Mouse (Mus musculus): ENCODE results near the gene Inka1. TPM values are rescaled to one million over a fixed set of nuclear protein-coding genes. Genes with fewer than 3 reads are reported as not detected.

Gene Inka1
- polyA plus RNA-seq, 1 experiment from 2014 or later: 97.7 TPM

- H3K4me3 ChIP-seq: peak overlapping the region; percentile 73
- H3K9me3 ChIP-seq: no peaks in the 10 kb centered on the region
- under 1% methylated on average over 50 of the region's 50 CpGs for WGBS
- peak overlapping the region; percentile 69 for H3K4me2 ChIP-seq
- peak overlapping the region; percentile 95 for H3K27ac ChIP-seq
- ATAC-seq (ENCODE audit: insufficient number of reproducible peaks, low FRiP score, low TSS enrichment, low read depth): peak; percentile 35; the same call in 1 of the 2 replicates
- peaks cover 25% of the 10 kb centered on the region for H3K4me1 ChIP-seq
- H3K9ac ChIP-seq: peak overlapping the region; percentile 92
- 0 out of 2 replicates have a peak, but pooled peaks cover under 1% of the 10 kb centered on the region for H3K36me3 ChIP-seq
- no peaks in the 10 kb centered on the region for H3K27me3 ChIP-seq
Measured at GRCm38 (mm10) chr9:108002778-108003530, 17.3 kb upstream of the Inka1 start.

GRCm38 (mm10) chr9:108001922-108002770 lies 16.5 kb upstream of the Inka1 start, which contains the start of gene Ip6k1:
TSS of gene Ip6k1 (plus strand) at chr9:108002501.
- Histone ChIP-seq H3K9me3 (no peaks in the 10 kb centered on the region), H3K27me3 (no peaks in the 10 kb centered on the region), H3K27ac (peak within 1 kb of the TSS; percentile 95), H3K36me3 (no peaks in the 10 kb centered on the region), H3K4me3 (peak within 1 kb of the TSS; percentile 73), H3K9ac (peak within 1 kb of the TSS; percentile 92), H3K4me2 (peak within 1 kb of the TSS; percentile 69), H3K4me1 (peaks cover 25% of the 10 kb centered on the region)
- under 1% methylated on average over 51 of the region's 51 CpGs for WGBS
- peak; percentile 100 for ATAC-seq (ENCODE audit: insufficient number of reproducible peaks, low FRiP score, low TSS enrichment, low read depth)

GRCm38 (mm10) chr9:107996049-107996448 lies 10.4 kb upstream of the Inka1 start, which contains the start of gene Gm20662:
TSS of gene Gm20662 (plus strand) at chr9:107996349.
- H3K27ac ChIP-seq: no peak within 1 kb of the TSS
- WGBS: 87% methylated on average over 5 of the region's 5 CpGs
- no peaks in the 10 kb centered on the region for H3K27me3 ChIP-seq
- 0 out of 2 replicates have a peak, but pooled peaks cover 5% of the 10 kb centered on the region for H3K4me1 ChIP-seq
- no peak within 1 kb of the TSS for H3K4me3 ChIP-seq
- H3K9ac ChIP-seq: no peak within 1 kb of the TSS
- no peak for ATAC-seq (ENCODE audit: insufficient number of reproducible peaks, low FRiP score, low TSS enrichment, low read depth)
- H3K9me3 ChIP-seq: no peaks in the 10 kb centered on the region
- H3K4me2 ChIP-seq: no peak within 1 kb of the TSS
- H3K36me3 ChIP-seq: no peaks in the 10 kb centered on the region

- no peak overlapping the region for H3K4me2 ChIP-seq
- 0 out of 2 replicates have a peak, but pooled peaks cover 5% of the 10 kb centered on the region for H3K4me1 ChIP-seq
- no peaks in the 10 kb centered on the region for H3K36me3 ChIP-seq
- no peak overlapping the region for H3K4me3 ChIP-seq
- WGBS: 91% methylated on average over 21 of the region's 21 CpGs
- no peak overlapping the region for H3K27ac ChIP-seq
- no peak overlapping the region for H3K9ac ChIP-seq
- no peaks in the 10 kb centered on the region for H3K9me3 ChIP-seq
- ATAC-seq (ENCODE audit: insufficient number of reproducible peaks, low FRiP score, low TSS enrichment, low read depth): no peak
- no peaks in the 10 kb centered on the region for H3K27me3 ChIP-seq
Measured at GRCm38 (mm10) chr9:107995513-107995912, 9.8 kb upstream of the Inka1 start.

GRCm38 (mm10) chr9:107994464-107994863 lies 8.8 kb upstream of the Inka1 start:
- Histone ChIP-seq H3K27ac (no peak overlapping the region), H3K4me1 (0 out of 2 replicates have a peak, but pooled peaks cover 5% of the 10 kb centered on the region), H3K4me2 (no peak overlapping the region), H3K9ac (0 out of 2 replicates have a peak overlapping the region, but pooled peaks have one; percentile 15), H3K4me3 (no peak overlapping the region), H3K36me3 (no peaks in the 10 kb centered on the region), H3K27me3 (no peaks in the 10 kb centered on the region), H3K9me3 (no peaks in the 10 kb centered on the region)
- WGBS: 50% methylated on average over 2 of the region's 2 CpGs
- no peak for ATAC-seq (ENCODE audit: insufficient number of reproducible peaks, low FRiP score, low TSS enrichment, low read depth)

GRCm38 (mm10) chr9:107993013-107993412 lies 7.3 kb upstream of the Inka1 start:
- H3K4me2 ChIP-seq: no peak overlapping the region
- ATAC-seq (ENCODE audit: insufficient number of reproducible peaks, low FRiP score, low TSS enrichment, low read depth): no peak
- 0 out of 2 replicates have a peak, but pooled peaks cover 6% of the 10 kb centered on the region for H3K4me1 ChIP-seq
- WGBS: 84% methylated on average over 11 of the region's 11 CpGs
- H3K9me3 ChIP-seq: no peaks in the 10 kb centered on the region
- no peaks in the 10 kb centered on the region for H3K27me3 ChIP-seq
- H3K4me3 ChIP-seq: no peak overlapping the region
- H3K27ac ChIP-seq: no peak overlapping the region
- no peak overlapping the region for H3K9ac ChIP-seq
- no peaks in the 10 kb centered on the region for H3K36me3 ChIP-seq

GRCm38 (mm10) chr9:107992197-107992596 lies 6.5 kb upstream of the Inka1 start, which contains the start of gene Cdhr4:
TSS of gene Cdhr4 (plus strand) at chr9:107992497.
- Histone ChIP-seq H3K4me3 (no peak within 1 kb of the TSS), H3K36me3 (no peaks in the 10 kb centered on the region), H3K27me3 (no peaks in the 10 kb centered on the region), H3K4me2 (no peak within 1 kb of the TSS), H3K27ac (no peak within 1 kb of the TSS), H3K4me1 (peaks cover 13% of the 10 kb centered on the region), H3K9ac (no peak within 1 kb of the TSS), H3K9me3 (no peaks in the 10 kb centered on the region)
- ATAC-seq (ENCODE audit: insufficient number of reproducible peaks, low FRiP score, low TSS enrichment, low read depth): no peak
- WGBS: 35% methylated on average over 2 of the region's 2 CpGs

GRCm38 (mm10) chr9:107987950-107988349 lies 2.3 kb upstream of the Inka1 start:
- no peak for ATAC-seq (ENCODE audit: insufficient number of reproducible peaks, low FRiP score, low TSS enrichment, low read depth)
- H3K4me3 ChIP-seq: no peak overlapping the region
- H3K9ac ChIP-seq: no peak overlapping the region
- WGBS: 42% methylated on average over 3 of the region's 3 CpGs
- H3K27me3 ChIP-seq: no peaks in the 10 kb centered on the region
- no peak overlapping the region for H3K27ac ChIP-seq
- peaks cover 38% of the 10 kb centered on the region for H3K4me1 ChIP-seq
- 0 out of 2 replicates have a peak, but pooled peaks cover 2% of the 10 kb centered on the region for H3K36me3 ChIP-seq
- no peaks in the 10 kb centered on the region for H3K9me3 ChIP-seq
- H3K4me2 ChIP-seq: no peak overlapping the region

- H3K9me3 ChIP-seq: no peaks in the 10 kb centered on the region
- H3K9ac ChIP-seq: 0 out of 2 replicates have a peak overlapping the region, but pooled peaks have one; percentile 66
- H3K4me3 ChIP-seq: peak overlapping the region; percentile 70
- WGBS: 3% methylated on average over 18 of the region's 18 CpGs
- H3K27ac ChIP-seq: peak overlapping the region; percentile 99
- peak; percentile 36; the same call in 1 of the 2 replicates for ATAC-seq (ENCODE audit: insufficient number of reproducible peaks, low FRiP score, low TSS enrichment, low read depth)
- H3K36me3 ChIP-seq: 0 out of 2 replicates have a peak, but pooled peaks cover 2% of the 10 kb centered on the region
- peak overlapping the region; percentile 81 for H3K4me2 ChIP-seq
- H3K27me3 ChIP-seq: no peaks in the 10 kb centered on the region
- peaks cover 52% of the 10 kb centered on the region for H3K4me1 ChIP-seq
Measured at GRCm38 (mm10) chr9:107986376-107986775, 697 bp upstream of the Inka1 start.

- H3K4me1 ChIP-seq: peaks cover 68% of the 10 kb centered on the region
- peak overlapping the region; percentile 66 for H3K9ac ChIP-seq
- 0 out of 2 replicates have a peak, but pooled peaks cover 2% of the 10 kb centered on the region for H3K36me3 ChIP-seq
- H3K4me2 ChIP-seq: peak overlapping the region; percentile 81
- H3K9me3 ChIP-seq: no peaks in the 10 kb centered on the region
- WGBS: 17% methylated on average over 9 of the region's 9 CpGs
- peak overlapping the region; percentile 99 for H3K27ac ChIP-seq
- H3K27me3 ChIP-seq: no peaks in the 10 kb centered on the region
- ATAC-seq (ENCODE audit: insufficient number of reproducible peaks, low FRiP score, low TSS enrichment, low read depth): no peak
- H3K4me3 ChIP-seq: peak overlapping the region; percentile 70
Measured at GRCm38 (mm10) chr9:107984754-107985055, 974 bp downstream of the Inka1 start.

GRCm38 (mm10) chr9:107984052-107984753 lies 1.5 kb downstream of the Inka1 start:
- H3K4me2 ChIP-seq: peak overlapping the region; percentile 81
- 0 out of 2 replicates have a peak, but pooled peaks cover 2% of the 10 kb centered on the region for H3K36me3 ChIP-seq
- no peaks in the 10 kb centered on the region for H3K9me3 ChIP-seq
- H3K27me3 ChIP-seq: no peaks in the 10 kb centered on the region
- ATAC-seq (ENCODE audit: insufficient number of reproducible peaks, low FRiP score, low TSS enrichment, low read depth): no peak
- peak overlapping the region; percentile 70 for H3K4me3 ChIP-seq
- WGBS: 19% methylated on average over 19 of the region's 19 CpGs
- H3K27ac ChIP-seq: peak overlapping the region; percentile 99
- peak overlapping the region; percentile 66 for H3K9ac ChIP-seq
- peaks cover 69% of the 10 kb centered on the region for H3K4me1 ChIP-seq
